Mouse (Mus musculus): ENCODE measurements around the gene Mag. TPM values are rescaled to one million over a fixed set of nuclear protein-coding genes. Genes with fewer than 3 reads are reported as not detected.

Mag gene
- polyA plus RNA-seq, 1 experiment, result 1.2 TPM

- H3K9me3 ChIP-seq, result no peaks in the 10 kb centered on the region
- peaks cover 21% of the 10 kb centered on the region for H3K4me1 ChIP-seq
- peak overlapping the region; percentile 86 for H3K4me3 ChIP-seq (replicated peaks)
- no peak for TF ChIP-seq GATA1 (IDR thresholded peaks at IDR 0.05; ENCODE audit: borderline replicate concordance, low read length)
- no peak for TF ChIP-seq FLI1 (IDR thresholded peaks at IDR 0.05; ENCODE audit: low read length)
- H3K36me3 ChIP-seq (replicated peaks; ENCODE audit: low read length), result no peaks in the 10 kb centered on the region
- H3K27me3 ChIP-seq (replicated peaks), result peaks cover 72% of the 10 kb centered on the region
Observed at GRCm38 (mm10) chr7:30908992-30909431, 5.7 kb downstream of the Mag start.

- peaks cover 26% of the 10 kb centered on the region for H3K4me1 ChIP-seq
- H3K4me3 ChIP-seq (replicated peaks), result peak overlapping the region; percentile 86
- TF ChIP-seq FLI1 (IDR thresholded peaks at IDR 0.05; ENCODE audit: low read length) (no peak), GATA1 (IDR thresholded peaks at IDR 0.05; ENCODE audit: borderline replicate concordance, low read length) (no peak)
- peaks cover 70% of the 10 kb centered on the region for H3K27me3 ChIP-seq (replicated peaks)
- H3K36me3 ChIP-seq (replicated peaks; ENCODE audit: low read length), result no peaks in the 10 kb centered on the region
- H3K9me3 ChIP-seq, result no peaks in the 10 kb centered on the region
Observed at GRCm38 (mm10) chr7:30908277-30908991, 6.2 kb downstream of the Mag start.

- H3K4me1 ChIP-seq, result peaks cover 21% of the 10 kb centered on the region
- H3K36me3 ChIP-seq (replicated peaks; ENCODE audit: low read length), result no peaks in the 10 kb centered on the region
- peaks cover 72% of the 10 kb centered on the region for H3K27me3 ChIP-seq (replicated peaks)
- H3K4me3 ChIP-seq (replicated peaks), result no peak overlapping the region
- no peaks in the 10 kb centered on the region for H3K9me3 ChIP-seq
- TF ChIP-seq FLI1 (IDR thresholded peaks at IDR 0.05; ENCODE audit: low read length), result no peak
- TF ChIP-seq GATA1 (IDR thresholded peaks at IDR 0.05; ENCODE audit: borderline replicate concordance, low read length), result no peak
Observed at GRCm38 (mm10) chr7:30904042-30904441, 10.6 kb downstream of the Mag start.

- Histone ChIP-seq H3K4me3 (replicated peaks) (no peak overlapping the region), H3K36me3 (replicated peaks; ENCODE audit: low read length) (no peaks in the 10 kb centered on the region), H3K4me1 (peaks cover 48% of the 10 kb centered on the region), H3K9me3 (no peaks in the 10 kb centered on the region), H3K27me3 (replicated peaks) (peaks cover 56% of the 10 kb centered on the region)
- TF ChIP-seq FLI1 (IDR thresholded peaks at IDR 0.05; ENCODE audit: low read length), result no peak
- TF ChIP-seq GATA1 (IDR thresholded peaks at IDR 0.05; ENCODE audit: borderline replicate concordance, low read length), result no peak
Observed at GRCm38 (mm10) chr7:30895217-30895616, 19.5 kb downstream of the Mag start.

- H3K4me1 ChIP-seq, result peaks cover 41% of the 10 kb centered on the region
- peaks cover 43% of the 10 kb centered on the region for H3K27me3 ChIP-seq (replicated peaks)
- H3K36me3 ChIP-seq (replicated peaks; ENCODE audit: low read length), result no peaks in the 10 kb centered on the region
- TF ChIP-seq GATA1 (IDR thresholded peaks at IDR 0.05; ENCODE audit: borderline replicate concordance, low read length) (no peak), FLI1 (IDR thresholded peaks at IDR 0.05; ENCODE audit: low read length) (no peak)
- H3K4me3 ChIP-seq (replicated peaks), result no peak overlapping the region
- H3K9me3 ChIP-seq, result no peaks in the 10 kb centered on the region
Observed at GRCm38 (mm10) chr7:30892515-30892914, 22.2 kb downstream of the Mag start.

GRCm38 (mm10) chr7:30891746-30892145 lies 22.9 kb downstream of the Mag start:
- H3K36me3 ChIP-seq (replicated peaks; ENCODE audit: low read length), result no peaks in the 10 kb centered on the region
- H3K9me3 ChIP-seq, result no peaks in the 10 kb centered on the region
- TF ChIP-seq GATA1 (IDR thresholded peaks at IDR 0.05; ENCODE audit: borderline replicate concordance, low read length) (no peak), FLI1 (IDR thresholded peaks at IDR 0.05; ENCODE audit: low read length) (no peak)
- H3K4me3 ChIP-seq (replicated peaks), result no peak overlapping the region
- H3K4me1 ChIP-seq, result peaks cover 44% of the 10 kb centered on the region
- H3K27me3 ChIP-seq (replicated peaks), result peaks cover 40% of the 10 kb centered on the region

GRCm38 (mm10) chr7:30890681-30891080 lies 24.0 kb downstream of the Mag start:
- H3K4me1 ChIP-seq, result peaks cover 44% of the 10 kb centered on the region
- no peaks in the 10 kb centered on the region for H3K36me3 ChIP-seq (replicated peaks; ENCODE audit: low read length)
- no peak for TF ChIP-seq GATA1 (IDR thresholded peaks at IDR 0.05; ENCODE audit: borderline replicate concordance, low read length)
- TF ChIP-seq FLI1 (IDR thresholded peaks at IDR 0.05; ENCODE audit: low read length), result no peak
- H3K27me3 ChIP-seq (replicated peaks), result peaks cover 39% of the 10 kb centered on the region
- H3K4me3 ChIP-seq (replicated peaks), result no peak overlapping the region
- H3K9me3 ChIP-seq, result no peaks in the 10 kb centered on the region

- no peak for TF ChIP-seq FLI1 (IDR thresholded peaks at IDR 0.05; ENCODE audit: low read length)
- no peak for TF ChIP-seq GATA1 (IDR thresholded peaks at IDR 0.05; ENCODE audit: borderline replicate concordance, low read length)
- Histone ChIP-seq H3K36me3 (replicated peaks; ENCODE audit: low read length) (no peaks in the 10 kb centered on the region), H3K27me3 (replicated peaks) (peaks cover 37% of the 10 kb centered on the region), H3K9me3 (no peaks in the 10 kb centered on the region), H3K4me1 (peaks cover 48% of the 10 kb centered on the region), H3K4me3 (replicated peaks) (no peak overlapping the region)
Observed at GRCm38 (mm10) chr7:30888786-30889185, 25.9 kb downstream of the Mag start.

GRCm38 (mm10) chr7:30887568-30888188 lies 27.0 kb downstream of the Mag start:
- H3K4me3 ChIP-seq (replicated peaks), result no peak overlapping the region
- peaks cover 29% of the 10 kb centered on the region for H3K27me3 ChIP-seq (replicated peaks)
- H3K9me3 ChIP-seq, result no peaks in the 10 kb centered on the region
- peaks cover 39% of the 10 kb centered on the region for H3K4me1 ChIP-seq
- no peaks in the 10 kb centered on the region for H3K36me3 ChIP-seq (replicated peaks; ENCODE audit: low read length)
- no peak for TF ChIP-seq GATA1 (IDR thresholded peaks at IDR 0.05; ENCODE audit: borderline replicate concordance, low read length)
- TF ChIP-seq FLI1 (IDR thresholded peaks at IDR 0.05; ENCODE audit: low read length), result no peak

GRCm38 (mm10) chr7:30886852-30887251 lies 27.8 kb downstream of the Mag start:
- no peaks in the 10 kb centered on the region for H3K9me3 ChIP-seq
- H3K27me3 ChIP-seq (replicated peaks), result peaks cover 22% of the 10 kb centered on the region
- TF ChIP-seq GATA1 (IDR thresholded peaks at IDR 0.05; ENCODE audit: borderline replicate concordance, low read length) (no peak), FLI1 (IDR thresholded peaks at IDR 0.05; ENCODE audit: low read length) (no peak)
- no peak overlapping the region for H3K4me3 ChIP-seq (replicated peaks)
- no peaks in the 10 kb centered on the region for H3K36me3 ChIP-seq (replicated peaks; ENCODE audit: low read length)
- peaks cover 31% of the 10 kb centered on the region for H3K4me1 ChIP-seq

Measured in megakaryocyte, embryonic 14.5 days (primary cell).